Mouse (Mus musculus) forebrain, embryonic 14.5 days (tissue): ENCODE measurements around the gene Zfp764. TPM values are rescaled to one million over a fixed set of nuclear protein-coding genes. Genes with fewer than 3 reads are reported as not detected.
"Not testable (repeated sequence)": the region's sequence is repeated elsewhere in the genome, so short reads cannot be mapped to it uniquely, and the experiment has no call there.

Experiments
- ATAC-seq: fragments of 200-750 bp; cut with Nextera tagmentation; 2 replicates; pipeline ENCODE4 v1.8.0; 2017; ENCODE audit warnings: mild to moderate bottlenecking, moderate library complexity
- DNase-seq: peaks from one replicate; pipeline ENCODE4 v3.0.0-alpha.2; 2015; ENCODE audit warnings: low spot score
- H3K27ac ChIP-seq: fragments of 300-500 bp; sonication (generic); 2 replicates; pipeline ENCODE4 v1.5.1; 2014; ENCODE audit warnings: low read depth, mild to moderate bottlenecking, control low read depth, low read length, moderate library complexity
- H3K27me3 ChIP-seq: fragments of 300-500 bp; sonication (generic); replicated peaks from 2 replicates; pipeline ENCODE4 v1.6.1; 2014; ENCODE audit warnings: low read length, control low read depth, mixed read lengths; ENCODE audit not compliant: control insufficient read depth, insufficient read depth
- H3K36me3 ChIP-seq: fragments of 300-500 bp; sonication (generic); 2 replicates; pipeline ENCODE4 v1.6.1; 2014; ENCODE audit warnings: low read length, control low read depth; ENCODE audit not compliant: control insufficient read depth, insufficient read depth
- H3K4me1 ChIP-seq: fragments of 300-500 bp; sonication (generic); 2 replicates; pipeline ENCODE4 v1.6.1; 2014; ENCODE audit warnings: antibody characterized with exemption, low read length, control low read depth; ENCODE audit not compliant: control insufficient read depth, insufficient read depth
- H3K4me2 ChIP-seq: fragments of 300-500 bp; sonication (generic); 2 replicates; pipeline ENCODE4 v1.6.1; 2014; ENCODE audit warnings: mild to moderate bottlenecking, control low read depth, low read length
- H3K4me3 ChIP-seq: fragments of 300-500 bp; sonication (generic); 2 replicates; pipeline ENCODE4 v1.5.1; 2014; ENCODE audit warnings: low read depth, low read length, control low read depth
- H3K9ac ChIP-seq: fragments of 300-500 bp; sonication (generic); 2 replicates; pipeline ENCODE4 v1.6.1; 2014; ENCODE audit warnings: mild to moderate bottlenecking, low read length, control low read depth, moderate library complexity
- H3K9me3 ChIP-seq: fragments of 300-500 bp; sonication (generic); replicated peaks from 2 replicates; pipeline ENCODE4 v1.6.1; 2016; ENCODE audit warnings: low read length, control low read depth, mixed read lengths; ENCODE audit not compliant: control insufficient read depth
- whole genome bisulfite sequencing: fragments of 180-500 bp; shearing (Covaris S2); extraction: QIAGEN DNeasy Blood & Tissue Kit; methylation state at CpG from one replicate; pipeline ENCODE4 v1.1.7; 2014; 5-methylcytosine and 5-hydroxymethylcytosine counted together
- polyA plus RNA-seq: library from polyadenylated mRNA; unstranded; fragments of >200 nt; fragmentation: Nextera tagmentation; extraction: Ambion mirVana; gene quantifications from 2 replicates; pipeline ENCODE4 v1.2.1, GENCODE M21; 2014

Gene Zfp764
- polyA plus RNA-seq, 1 experiment from 2014 or later = 4.4 TPM

- H3K36me3 ChIP-seq = peaks cover 7% of the 10 kb centered on the region
- H3K27me3 ChIP-seq = no peaks in the 10 kb centered on the region
- DNase-seq = no peak
- H3K4me3 ChIP-seq = peak overlapping the region; percentile 63
- H3K4me1 ChIP-seq = peaks cover 10% of the 10 kb centered on the region; the same call in 1 of the 2 replicates
- H3K4me2 ChIP-seq = peak overlapping the region; percentile 79
- H3K9ac ChIP-seq = peak overlapping the region; percentile 61
- WGBS = 24% methylated on average over 7 of the region's 7 CpGs
- H3K27ac ChIP-seq = peak overlapping the region; percentile 79
- ATAC-seq = no peak
- H3K9me3 ChIP-seq = no peaks in the 10 kb centered on the region
These were observed 12.7 kb downstream of the Zfp764 start for GRCm38 (mm10) chr7:127393944-127394333.

GRCm38 (mm10) chr7:127393157-127393943, 13.3 kb downstream of the Zfp764 start, which contains the start of gene E430018J23Rik:
E430018J23Rik (minus strand) TSS chr7:127393629.
- no peaks in the 10 kb centered on the region for H3K9me3 ChIP-seq
- peak; percentile 94 for ATAC-seq
- peak within 1 kb of the TSS; percentile 79 for H3K4me2 ChIP-seq
- H3K4me3 ChIP-seq = peak within 1 kb of the TSS; percentile 63
- no peaks in the 10 kb centered on the region for H3K27me3 ChIP-seq
- peaks cover 10% of the 10 kb centered on the region; the same call in 1 of the 2 replicates for H3K4me1 ChIP-seq
- peaks cover 7% of the 10 kb centered on the region for H3K36me3 ChIP-seq
- peak within 1 kb of the TSS; percentile 79 for H3K27ac ChIP-seq
- H3K9ac ChIP-seq = peak within 1 kb of the TSS; percentile 85
- under 1% methylated on average over 45 of the region's 45 CpGs for WGBS
- DNase-seq = peak; percentile 98

DNA sequence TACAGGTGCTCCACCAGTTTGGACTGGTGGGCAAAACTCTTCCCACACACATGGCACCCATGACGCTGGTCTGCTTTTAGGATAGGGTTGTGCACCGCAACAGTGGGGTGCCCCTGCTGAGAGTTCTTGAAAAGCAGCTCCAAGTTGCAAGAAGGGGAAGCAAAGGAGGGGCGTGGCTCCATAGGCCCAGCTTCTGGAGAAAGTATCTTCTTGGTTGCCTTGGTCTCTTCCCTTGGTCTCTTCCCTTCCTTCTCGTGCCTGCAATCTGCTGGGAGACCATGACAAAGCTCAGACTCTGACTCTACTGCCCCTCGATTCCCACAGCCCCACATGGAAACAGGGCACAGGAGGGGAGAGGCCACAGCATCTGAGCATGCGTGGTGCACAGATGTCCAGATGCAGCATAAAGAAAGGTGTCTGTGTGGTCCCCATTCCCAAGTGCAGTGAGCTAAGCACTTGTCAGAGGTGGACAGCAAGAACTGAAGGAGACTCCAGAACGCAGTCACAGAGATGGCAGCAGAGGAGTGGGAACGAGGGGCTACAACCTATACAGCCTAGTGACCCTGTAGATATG, 14.3 kb downstream of the Zfp764 start:
- no peak for DNase-seq
- Histone ChIP-seq H3K4me2 (peak overlapping the region; percentile 79), H3K27ac (no peak overlapping the region), H3K9me3 (no peaks in the 10 kb centered on the region), H3K4me3 (peak overlapping the region; percentile 63; the same call in 1 of the 2 replicates), H3K4me1 (peaks cover 10% of the 10 kb centered on the region; the same call in 1 of the 2 replicates), H3K36me3 (peaks cover 7% of the 10 kb centered on the region), H3K9ac (peak overlapping the region; percentile 85), H3K27me3 (no peaks in the 10 kb centered on the region)
- WGBS = 84% methylated on average over 8 of the region's 8 CpGs
- ATAC-seq = no peak

GRCm38 (mm10) chr7:127391538-127391937, 15.1 kb downstream of the Zfp764 start:
- 96% methylated on average over 16 of the region's 16 CpGs for WGBS
- no peak for ATAC-seq
- Histone ChIP-seq H3K36me3 (peaks cover 7% of the 10 kb centered on the region), H3K4me1 (peaks cover 10% of the 10 kb centered on the region; the same call in 1 of the 2 replicates), H3K27me3 (no peaks in the 10 kb centered on the region), H3K4me3 (no peak overlapping the region), H3K9ac (no peak overlapping the region), H3K27ac (no peak overlapping the region), H3K4me2 (no peak overlapping the region), H3K9me3 (no peaks in the 10 kb centered on the region)
- DNase-seq = no peak

- no peak overlapping the region for H3K4me3 ChIP-seq
- WGBS = 76% methylated on average over 7 of the region's 7 CpGs
- no peak for DNase-seq
- H3K4me2 ChIP-seq = no peak overlapping the region
- H3K9ac ChIP-seq = no peak overlapping the region
- H3K4me1 ChIP-seq = peaks cover 10% of the 10 kb centered on the region; the same call in 1 of the 2 replicates
- no peaks in the 10 kb centered on the region for H3K27me3 ChIP-seq
- H3K9me3 ChIP-seq = no peaks in the 10 kb centered on the region
- ATAC-seq = no peak
- peaks cover 7% of the 10 kb centered on the region for H3K36me3 ChIP-seq
- no peak overlapping the region for H3K27ac ChIP-seq
These were observed 16.3 kb downstream of the Zfp764 start for GRCm38 (mm10) chr7:127390306-127390705.

DNA sequence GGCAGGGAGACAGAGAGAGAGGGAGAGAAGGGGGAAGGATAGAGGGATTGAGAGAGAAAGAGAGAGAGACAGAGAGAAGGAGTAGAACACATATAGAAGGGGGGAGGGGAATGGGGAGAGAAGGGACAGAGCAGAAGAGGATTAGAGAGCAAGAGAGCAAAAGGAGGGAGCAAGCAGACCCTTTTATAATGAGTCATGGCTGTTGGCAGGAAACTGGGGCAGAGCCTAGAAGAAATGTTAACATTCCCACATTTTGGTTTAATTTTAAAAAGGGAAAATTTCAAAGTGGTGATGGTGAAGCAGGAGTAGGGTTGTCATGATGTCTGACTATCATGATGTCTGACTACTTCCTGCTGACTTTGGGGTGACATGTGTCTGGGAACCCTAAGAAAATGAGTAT, 18.4 kb downstream of the Zfp764 start:
- not testable (repeated sequence) for H3K27me3 ChIP-seq, H3K27ac ChIP-seq, DNase-seq, H3K4me1 ChIP-seq, H3K9ac ChIP-seq, H3K9me3 ChIP-seq, H3K4me2 ChIP-seq, ATAC-seq, H3K4me3 ChIP-seq, H3K36me3 ChIP-seq

DNA sequence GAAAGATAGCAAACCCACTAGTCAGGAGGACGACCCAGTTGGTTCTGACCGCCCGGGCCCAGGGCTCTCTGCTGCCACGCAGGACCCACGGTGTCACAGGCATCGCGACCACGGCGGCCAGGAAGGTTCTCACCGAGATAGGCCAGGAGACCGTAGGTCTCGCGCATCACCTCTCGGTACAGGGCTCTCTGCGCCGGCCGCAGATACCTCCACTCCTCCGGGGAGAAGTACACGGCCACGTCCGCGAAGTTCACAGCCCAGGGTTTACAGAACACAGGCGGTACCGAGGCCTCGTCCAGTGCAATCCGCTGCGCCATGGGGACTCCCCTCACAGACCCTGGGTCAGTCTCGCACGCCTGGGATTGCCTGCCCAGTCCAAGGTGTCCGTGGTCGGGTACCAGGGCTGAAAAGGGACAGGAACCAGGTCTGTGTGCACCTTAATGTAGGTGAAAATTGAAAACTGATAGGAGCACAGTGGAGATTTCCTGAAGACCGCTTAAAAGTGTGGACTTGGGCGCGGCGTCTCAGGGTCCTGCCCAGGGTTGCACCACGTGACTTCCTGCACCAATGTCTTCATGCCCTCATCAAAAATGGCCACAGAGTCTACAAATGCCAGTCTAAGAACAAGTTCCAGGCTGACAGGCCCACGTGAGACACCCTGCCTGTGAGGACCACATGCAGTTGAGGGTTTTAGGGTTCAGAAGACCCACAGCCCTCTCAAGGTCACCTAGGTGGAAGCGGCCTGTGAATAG, 19.8 kb downstream of the Zfp764 start, which contains the start of gene 9130019O22Rik:
Gene 9130019O22Rik, minus strand, starts transcription at position 526 of the 752 bp plus-strand sequence.
- peak within 1 kb of the TSS; percentile 51 for H3K4me3 ChIP-seq
- no peaks in the 10 kb centered on the region for H3K9me3 ChIP-seq
- ATAC-seq (peak; percentile 92), DNase-seq (peak; percentile 94)
- peaks cover 7% of the 10 kb centered on the region for H3K36me3 ChIP-seq
- H3K27ac ChIP-seq = no peak within 1 kb of the TSS
- peak within 1 kb of the TSS; percentile 59 for H3K4me2 ChIP-seq
- H3K9ac ChIP-seq = peak within 1 kb of the TSS; percentile 68
- H3K27me3 ChIP-seq = no peaks in the 10 kb centered on the region
- no peaks in the 10 kb centered on the region for H3K4me1 ChIP-seq
- WGBS = 24% methylated on average over 37 of the region's 38 CpGs

- H3K4me3 ChIP-seq, H3K27me3 ChIP-seq, H3K36me3 ChIP-seq, H3K4me2 ChIP-seq, H3K9ac ChIP-seq, H3K4me1 ChIP-seq, H3K9me3 ChIP-seq, ATAC-seq, DNase-seq, H3K27ac ChIP-seq: not testable (repeated sequence)
- 94% methylated on average over 4 of the region's 4 CpGs for WGBS
These were observed 21.1 kb downstream of the Zfp764 start for GRCm38 (mm10) chr7:127385560-127385959.
